Mouse (Mus musculus) bone marrow macrophage, adult 2 months (primary cell): ENCODE measurements around the gene Ebpl.

Experiments
- CTCF ChIP-seq: IDR thresholded peaks from 2 replicates; pipeline ENCODE4 v1.5.1; 2012; ENCODE audit warnings: low read depth, mild to moderate bottlenecking, low read length, moderate library complexity
- POLR2A ChIP-seq: IDR thresholded peaks from 2 replicates; pipeline ENCODE4 v1.6.1; 2012; ENCODE audit warnings: mild to moderate bottlenecking, low read depth, low read length, borderline replicate concordance

DNA sequence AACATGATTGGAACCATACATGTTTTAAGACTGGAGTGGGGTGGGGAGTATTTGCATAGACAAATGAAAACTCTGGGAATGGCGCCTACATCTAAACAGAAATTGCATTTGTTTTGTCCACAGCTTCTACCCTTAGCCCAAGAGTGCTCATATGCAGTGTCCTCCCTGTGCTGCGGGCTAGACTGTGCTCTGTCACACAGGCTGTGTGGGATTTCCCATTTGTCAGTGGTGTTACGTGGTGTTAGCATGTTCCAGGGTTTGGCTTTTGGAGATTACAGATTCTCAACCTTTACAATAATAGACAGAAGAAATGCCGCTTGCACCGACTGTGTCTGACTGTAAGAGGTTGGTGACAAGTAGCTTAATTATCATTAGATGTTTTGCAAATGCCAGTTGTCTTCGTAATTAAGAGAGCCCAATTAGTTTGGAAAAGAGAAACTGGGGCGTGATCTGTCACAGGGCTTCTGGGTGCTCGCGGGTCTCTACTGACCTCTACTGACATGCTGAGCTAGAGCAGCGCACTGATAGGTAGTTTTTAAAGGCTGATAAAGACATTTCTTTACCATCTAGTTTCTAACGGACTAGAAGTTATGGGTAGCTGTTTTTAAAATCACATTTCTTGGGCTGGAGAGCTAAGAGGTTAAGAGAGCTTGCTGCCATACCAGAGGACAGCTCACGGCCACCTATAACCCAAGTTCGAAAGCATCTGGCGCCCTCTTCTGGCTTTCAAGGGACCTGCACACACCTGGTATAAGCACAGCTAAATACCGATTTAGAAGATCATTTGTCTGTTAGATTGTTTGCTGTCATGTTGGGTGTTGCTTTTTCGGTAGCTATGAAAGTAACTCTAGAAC is 66.1 kb downstream of the Ebpl start:
- TF ChIP-seq CTCF: peak; percentile 69
- no peak for TF ChIP-seq POLR2A
